Mouse (Mus musculus) forebrain, embryonic 10.5 days (tissue): ENCODE measurements at regions not wholly inside any gene's neighbourhood (a gene's known extent, or its start where the extent isn't known, plus 50 kb on each side); places are given as distances from the start of the nearest gene placed in this dataset.

Experiments
- DNase-seq: peaks from one replicate; pipeline ENCODE4 v3.0.0-alpha.2; 2017; ENCODE audit warnings: low spot score; ENCODE audit errors: extremely low spot score
- H3K27ac ChIP-seq: fragments of 300-500 bp; sonication (generic); 2 replicates; pipeline ENCODE4 v1.5.1; 2016; ENCODE audit warnings: mild to moderate bottlenecking
- H3K27me3 ChIP-seq: fragments of 300-500 bp; sonication (generic); 2 replicates; pipeline ENCODE4 v1.6.1; 2016; ENCODE audit warnings: mild to moderate bottlenecking; ENCODE audit not compliant: poor library complexity, severe bottlenecking
- H3K36me3 ChIP-seq: fragments of 300-500 bp; sonication (generic); replicated peaks from 2 replicates; pipeline ENCODE4 v1.6.1; 2016; ENCODE audit warnings: mild to moderate bottlenecking, moderate library complexity
- H3K4me1 ChIP-seq: fragments of 300-500 bp; sonication (generic); 2 replicates; pipeline ENCODE4 v1.6.1; 2016
- H3K4me3 ChIP-seq: fragments of 300-500 bp; sonication (generic); 2 replicates; pipeline ENCODE4 v1.5.1; 2016; ENCODE audit warnings: mild to moderate bottlenecking, moderate library complexity
- H3K9me3 ChIP-seq: fragments of 300-500 bp; sonication (generic); 2 replicates; pipeline ENCODE4 v1.6.1; 2016; ENCODE audit warnings: mild to moderate bottlenecking, moderate library complexity
- WGBS: fragments of 180-500 bp; shearing (Covaris S2); methylation state at CpG from one replicate; pipeline ENCODE4 v1.1.7; 2016; 5-methylcytosine and 5-hydroxymethylcytosine counted together

DNA sequence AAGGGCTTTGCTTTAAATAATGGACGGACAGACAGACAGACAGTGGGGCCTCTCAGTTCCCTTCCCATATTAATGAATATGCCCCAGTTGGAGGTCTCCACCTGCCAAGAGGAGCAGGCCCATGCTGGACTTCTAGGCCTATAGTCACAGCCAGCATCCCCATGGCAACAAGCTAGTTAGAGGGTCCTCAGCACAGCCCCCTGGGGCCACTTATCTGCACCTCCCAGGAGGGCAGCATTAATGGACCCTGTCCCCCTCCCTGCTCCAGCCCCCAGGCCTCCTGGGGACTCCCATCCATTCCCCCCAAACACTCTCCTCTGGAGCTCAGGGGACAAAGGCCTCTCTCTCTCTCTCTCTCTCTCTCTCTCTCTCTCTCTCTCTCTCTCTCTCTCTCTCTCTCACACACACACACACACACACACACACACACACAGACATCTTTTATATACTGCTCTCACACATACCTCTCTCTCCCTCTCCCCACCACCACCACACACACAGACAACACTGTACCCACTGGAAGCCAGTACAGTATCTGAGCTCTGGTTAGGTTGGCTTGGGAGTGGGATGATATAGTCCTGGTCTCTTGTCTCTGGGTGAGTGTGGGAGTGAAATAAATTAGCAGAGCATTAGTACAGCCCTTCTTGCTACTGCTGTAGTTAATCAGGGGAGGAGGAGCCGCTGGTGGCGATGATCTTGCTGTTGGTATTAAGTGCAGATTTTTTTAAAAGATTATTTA, 127.7 kb downstream of the Mrm1 start:
- Histone ChIP-seq H3K36me3 (no peaks in the 10 kb centered on the region), H3K9me3 (no peaks in the 10 kb centered on the region), H3K27me3 (peaks cover 43% of the 10 kb centered on the region), H3K27ac (peak overlapping the region; percentile 58), H3K4me3 (no peak overlapping the region), H3K4me1 (peaks cover 33% of the 10 kb centered on the region)
- DNase-seq, result no peak
- 60% methylated on average over 3 of the region's 3 CpGs for WGBS

GRCm38 (mm10) chr11:84686473-84686872, 132.8 kb downstream of the Mrm1 start:
- no peaks in the 10 kb centered on the region for H3K36me3 ChIP-seq
- 94% methylated on average over 9 of the region's 9 CpGs for WGBS
- peaks cover 35% of the 10 kb centered on the region for H3K27me3 ChIP-seq
- no peak for DNase-seq
- H3K4me1 ChIP-seq, result peaks cover 18% of the 10 kb centered on the region
- no peak overlapping the region for H3K4me3 ChIP-seq
- H3K9me3 ChIP-seq, result no peaks in the 10 kb centered on the region
- no peak overlapping the region for H3K27ac ChIP-seq

DNA sequence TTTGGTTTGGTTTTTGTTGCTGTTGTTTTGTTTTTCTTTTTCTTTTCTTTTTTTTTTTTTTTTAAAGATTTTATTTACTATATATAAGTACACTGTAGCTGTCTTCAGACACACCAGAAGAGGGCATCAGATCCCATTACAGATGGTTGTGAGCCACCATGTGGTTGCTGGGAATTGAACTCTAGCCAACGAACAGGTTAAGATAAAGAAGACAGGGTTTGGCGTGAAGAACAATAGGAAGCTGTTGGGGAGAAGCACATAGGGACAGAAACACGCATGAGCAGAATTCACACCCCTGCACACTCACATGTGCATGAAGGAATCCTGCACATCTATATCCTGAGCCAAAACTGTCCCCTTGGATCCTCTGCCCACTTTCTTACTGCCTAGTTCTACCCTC, 135.0 kb downstream of the Mrm1 start:
- Histone ChIP-seq H3K27me3 (peaks cover 42% of the 10 kb centered on the region), H3K36me3 (no peaks in the 10 kb centered on the region), H3K27ac (no peak overlapping the region), H3K4me1 (0 out of 2 replicates have a peak, but pooled peaks cover 3% of the 10 kb centered on the region), H3K9me3 (no peaks in the 10 kb centered on the region), H3K4me3 (no peak overlapping the region)
- WGBS, result 90% methylated on average over 3 of the region's 3 CpGs
- DNase-seq, result no peak

GRCm38 (mm10) chr11:84682931-84683330, 136.4 kb downstream of the Mrm1 start:
- Histone ChIP-seq H3K4me1 (0 out of 2 replicates have a peak, but pooled peaks cover 7% of the 10 kb centered on the region), H3K27me3 (peaks cover 56% of the 10 kb centered on the region)
- 90% methylated on average over 13 of the region's 13 CpGs for WGBS

GRCm38 (mm10) chr11:84676377-84677078, 142.8 kb downstream of the Mrm1 start:
- Histone ChIP-seq H3K4me3 (peak overlapping the region; percentile 14; the same call in 1 of the 2 replicates), H3K27me3 (peaks cover 99% of the 10 kb centered on the region), H3K36me3 (no peaks in the 10 kb centered on the region), H3K4me1 (peaks cover 32% of the 10 kb centered on the region), H3K27ac (no peak overlapping the region), H3K9me3 (no peaks in the 10 kb centered on the region)
- 6% methylated on average over 18 of the region's 18 CpGs for WGBS
- DNase-seq, result peak; percentile 73

More at GRCm38 (mm10) chr11:84682931-84683330, 136.4 kb downstream of the Mrm1 start:
- no peak overlapping the region for H3K27ac ChIP-seq
- no peaks in the 10 kb centered on the region for H3K36me3 ChIP-seq
- H3K4me3 ChIP-seq, result no peak overlapping the region
- no peak for DNase-seq
- H3K9me3 ChIP-seq, result no peaks in the 10 kb centered on the region

DNA sequence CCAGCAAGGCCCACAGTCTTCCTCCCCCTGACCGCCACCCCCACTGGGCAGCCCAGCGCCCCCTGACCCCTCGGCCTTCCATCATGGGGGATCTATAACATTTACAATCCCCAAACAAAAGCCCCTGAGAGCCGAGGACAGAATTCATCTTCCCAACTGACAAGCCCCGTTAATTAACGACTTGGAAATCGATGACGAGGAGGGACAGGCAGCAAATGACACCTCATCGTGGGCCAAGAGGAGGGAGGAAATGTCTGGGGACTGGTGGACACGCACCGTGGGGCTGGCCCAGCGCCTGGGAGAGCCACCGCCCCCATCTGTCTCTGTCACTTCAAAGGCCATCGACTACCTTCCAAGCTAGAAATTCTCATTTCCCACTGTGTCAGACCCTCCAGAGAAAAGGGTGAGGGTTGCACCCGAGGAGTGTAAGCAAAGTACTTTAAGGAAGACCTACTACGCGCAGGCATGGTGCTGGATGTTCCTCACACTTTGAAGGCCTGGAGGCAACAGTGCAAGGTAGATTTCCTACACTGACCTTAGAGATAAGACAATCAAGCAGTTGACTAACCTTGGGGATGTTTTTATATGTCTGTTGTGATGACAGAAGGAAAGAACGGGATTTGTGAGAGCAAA, 146.4 kb downstream of the Mrm1 start:
- H3K27me3 ChIP-seq, result peaks cover 76% of the 10 kb centered on the region
- DNase-seq, result no peak

GRCm38 (mm10) chr11:84671585-84671984, 146.2 kb upstream of the Lhx1 start:
- WGBS, result 85% methylated on average over 6 of the region's 6 CpGs
- peaks cover 66% of the 10 kb centered on the region for H3K27me3 ChIP-seq

More for the DNA sequence above, 146.4 kb downstream of the Mrm1 start:
- Histone ChIP-seq H3K4me1 (peaks cover 32% of the 10 kb centered on the region), H3K36me3 (no peaks in the 10 kb centered on the region), H3K4me3 (no peak overlapping the region), H3K9me3 (no peaks in the 10 kb centered on the region), H3K27ac (no peak overlapping the region)
- WGBS, result 59% methylated on average over 18 of the region's 18 CpGs

DNA sequence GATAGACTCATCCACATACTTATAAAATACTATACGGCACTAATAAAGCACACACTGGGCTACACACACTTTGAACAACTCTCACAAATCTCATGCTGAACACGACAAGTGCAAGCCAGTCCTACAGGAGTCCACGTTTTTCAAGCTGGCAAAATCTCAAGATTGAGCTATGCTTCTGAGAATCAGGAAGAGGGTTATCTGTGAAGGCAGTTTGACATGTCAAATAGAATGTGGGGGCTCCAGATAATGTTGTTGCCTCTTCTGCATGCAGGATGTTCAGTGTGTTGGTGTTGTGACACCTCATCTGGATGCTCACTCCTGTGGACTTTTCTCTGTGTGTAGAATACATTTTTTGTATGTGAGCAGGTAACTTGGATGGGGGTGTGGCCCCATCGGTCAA, 142.4 kb upstream of the Lhx1 start:
- H3K27me3 ChIP-seq, result peaks cover 39% of the 10 kb centered on the region
- no peak for DNase-seq
- H3K27ac ChIP-seq, result no peak overlapping the region
- H3K36me3 ChIP-seq, result no peaks in the 10 kb centered on the region
- peaks cover 13% of the 10 kb centered on the region for H3K4me1 ChIP-seq
- H3K9me3 ChIP-seq, result no peaks in the 10 kb centered on the region
- WGBS, result 77% methylated on average over 4 of the region's 4 CpGs
- no peak overlapping the region for H3K4me3 ChIP-seq

More at GRCm38 (mm10) chr11:84671585-84671984, 146.2 kb upstream of the Lhx1 start:
- no peak for DNase-seq
- Histone ChIP-seq H3K4me1 (peaks cover 23% of the 10 kb centered on the region), H3K9me3 (no peaks in the 10 kb centered on the region), H3K36me3 (no peaks in the 10 kb centered on the region), H3K27ac (no peak overlapping the region), H3K4me3 (no peak overlapping the region)

DNA sequence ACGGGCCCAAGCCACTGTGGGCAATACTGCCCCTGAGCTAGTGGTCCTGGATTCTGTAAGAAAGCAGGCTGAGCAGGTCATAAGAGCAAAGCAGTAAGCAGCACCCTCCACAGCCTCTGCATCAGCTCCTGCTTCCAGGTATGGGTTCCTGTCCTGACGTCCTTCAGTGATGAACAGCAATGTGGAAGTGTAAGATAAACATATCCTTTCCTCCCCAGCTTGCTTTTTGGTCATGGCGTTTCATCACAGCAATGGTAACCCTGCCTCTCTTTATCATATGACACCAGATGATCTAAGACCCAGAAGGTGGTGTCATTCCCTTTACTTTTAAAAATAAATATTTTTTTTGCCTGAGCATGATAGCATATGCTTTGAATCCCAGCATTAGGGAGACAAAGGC, 138.9 kb upstream of the Lhx1 start:
- no peak overlapping the region for H3K27ac ChIP-seq
- no peak for DNase-seq
- no peaks in the 10 kb centered on the region for H3K9me3 ChIP-seq
- 85% methylated on average over 3 of the region's 3 CpGs for WGBS
- H3K36me3 ChIP-seq, result no peaks in the 10 kb centered on the region
- H3K4me1 ChIP-seq, result peaks cover 27% of the 10 kb centered on the region
- peaks cover 22% of the 10 kb centered on the region for H3K27me3 ChIP-seq
- H3K4me3 ChIP-seq, result no peak overlapping the region

DNA sequence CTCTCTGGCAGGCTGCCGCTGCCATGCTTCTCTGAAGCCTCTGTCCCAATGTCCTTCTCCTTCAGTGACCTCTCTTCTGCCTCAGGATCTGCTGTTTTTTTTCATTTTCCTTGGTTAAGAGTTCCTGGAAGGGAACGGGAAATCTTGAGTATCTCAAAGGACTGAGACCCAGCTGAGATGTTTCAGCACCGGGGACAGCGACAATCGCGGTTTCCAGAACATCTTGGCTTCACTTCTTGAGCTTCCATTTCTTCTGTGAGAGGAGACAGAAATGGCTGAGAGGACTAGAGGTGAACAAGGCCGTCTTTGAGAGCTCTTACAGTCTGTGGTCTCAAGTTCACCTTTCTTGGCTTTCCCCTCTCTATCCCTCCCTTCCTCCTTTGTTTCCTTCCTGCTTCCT, 136.6 kb upstream of the Lhx1 start:
- WGBS, result 14% methylated on average over 7 of the region's 7 CpGs
- Histone ChIP-seq H3K36me3 (no peaks in the 10 kb centered on the region), H3K27me3 (peaks cover 19% of the 10 kb centered on the region), H3K9me3 (no peaks in the 10 kb centered on the region), H3K27ac (no peak overlapping the region), H3K4me1 (peaks cover 33% of the 10 kb centered on the region), H3K4me3 (no peak overlapping the region)
- DNase-seq, result peak; percentile 68

GRCm38 (mm10) chr11:84660877-84661276, 135.5 kb upstream of the Lhx1 start:
- Histone ChIP-seq H3K27ac (no peak overlapping the region), H3K9me3 (no peaks in the 10 kb centered on the region), H3K4me1 (peaks cover 33% of the 10 kb centered on the region), H3K4me3 (no peak overlapping the region), H3K27me3 (peaks cover 22% of the 10 kb centered on the region), H3K36me3 (no peaks in the 10 kb centered on the region)
- 11% methylated on average over 8 of the region's 8 CpGs for WGBS
- DNase-seq, result no peak

DNA sequence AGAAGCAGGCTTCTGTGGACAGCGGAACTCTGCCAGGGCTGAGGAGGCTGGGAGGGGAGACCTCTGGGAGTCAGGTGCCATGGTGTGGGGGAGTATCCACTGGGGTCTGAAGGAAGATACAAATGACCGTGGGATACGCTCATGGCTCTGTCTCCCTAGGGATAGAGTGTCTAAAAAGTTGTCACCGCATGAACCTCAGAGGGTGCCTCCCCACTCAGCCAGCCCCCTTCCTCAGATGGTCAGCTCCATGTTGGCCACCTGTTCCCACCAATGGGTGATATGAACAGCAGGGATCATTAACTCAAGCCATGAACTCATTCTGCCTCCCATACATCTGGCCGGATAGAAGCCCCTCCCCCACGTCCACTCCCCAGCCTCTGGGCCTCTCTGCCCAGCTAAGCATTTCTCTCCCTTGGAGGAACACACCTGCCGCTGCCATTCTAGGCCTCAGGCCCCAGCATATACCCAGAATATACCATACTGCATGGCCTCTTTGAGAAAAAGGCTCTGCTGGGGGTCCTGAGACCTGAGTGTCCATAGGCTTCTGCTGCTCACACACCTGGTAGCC, 134.1 kb upstream of the Lhx1 start:
- 77% methylated on average over 7 of the region's 7 CpGs for WGBS
- Histone ChIP-seq H3K9me3 (no peaks in the 10 kb centered on the region), H3K36me3 (no peaks in the 10 kb centered on the region), H3K27me3 (peaks cover 30% of the 10 kb centered on the region), H3K27ac (no peak overlapping the region), H3K4me3 (no peak overlapping the region), H3K4me1 (peaks cover 33% of the 10 kb centered on the region)
- DNase-seq, result no peak
